Mouse (Mus musculus): ENCODE data around the gene Alkbh1. TPM values are rescaled to one million over a fixed set of nuclear protein-coding genes. Genes with fewer than 3 reads are reported as not detected.
A peak's percentile ranks its signal among the peaks of the same experiment; 100 is the strongest.

Gene Alkbh1
- polyA plus RNA-seq, 1 experiment from 2014 or later = 56.8 TPM

DNA sequence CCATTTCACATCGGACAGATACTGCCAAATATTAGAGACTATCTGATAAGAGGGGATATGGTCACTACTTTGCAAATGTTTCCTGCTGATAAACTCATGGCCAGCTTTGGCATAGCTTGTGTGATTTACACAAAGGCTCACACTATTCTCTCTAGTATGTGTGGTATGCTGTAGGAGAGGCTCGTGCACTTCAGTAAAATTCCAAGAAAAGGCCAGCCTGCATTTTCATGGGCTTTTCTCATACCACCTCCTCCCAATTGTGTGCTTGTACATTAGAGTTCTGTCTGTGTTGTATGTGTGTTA lies 62.5 kb downstream of the Alkbh1 start:
- no peaks in the 10 kb centered on the region for H3K4me1 ChIP-seq (replicated peaks; ENCODE audit: control insufficient read depth, insufficient read depth, low read length)
- ATAC-seq (replicated peaks; ENCODE audit: low FRiP score) = no peak
- no peak overlapping the region for H3K27ac ChIP-seq (ENCODE audit: low read depth, low read length)
- no peak overlapping the region for H3K4me3 ChIP-seq (ENCODE audit: low read depth, low read length)
- DNase-seq (ENCODE audit: low spot score) = no peak
- no peaks in the 10 kb centered on the region for H3K9me3 ChIP-seq (ENCODE audit: control insufficient read depth, low read length)
- H3K36me3 ChIP-seq (ENCODE audit: control insufficient read depth, insufficient read depth, low read length) = no peaks in the 10 kb centered on the region
- H3K27me3 ChIP-seq (ENCODE audit: control insufficient read depth, insufficient read depth, low read length) = no peaks in the 10 kb centered on the region
- WGBS = 85% methylated on average over 2 of the region's 2 CpGs
- H3K4me2 ChIP-seq (ENCODE audit: low read depth, low read length, severe bottlenecking) = no peak overlapping the region
- H3K9ac ChIP-seq (ENCODE audit: low read length) = no peak overlapping the region

DNA sequence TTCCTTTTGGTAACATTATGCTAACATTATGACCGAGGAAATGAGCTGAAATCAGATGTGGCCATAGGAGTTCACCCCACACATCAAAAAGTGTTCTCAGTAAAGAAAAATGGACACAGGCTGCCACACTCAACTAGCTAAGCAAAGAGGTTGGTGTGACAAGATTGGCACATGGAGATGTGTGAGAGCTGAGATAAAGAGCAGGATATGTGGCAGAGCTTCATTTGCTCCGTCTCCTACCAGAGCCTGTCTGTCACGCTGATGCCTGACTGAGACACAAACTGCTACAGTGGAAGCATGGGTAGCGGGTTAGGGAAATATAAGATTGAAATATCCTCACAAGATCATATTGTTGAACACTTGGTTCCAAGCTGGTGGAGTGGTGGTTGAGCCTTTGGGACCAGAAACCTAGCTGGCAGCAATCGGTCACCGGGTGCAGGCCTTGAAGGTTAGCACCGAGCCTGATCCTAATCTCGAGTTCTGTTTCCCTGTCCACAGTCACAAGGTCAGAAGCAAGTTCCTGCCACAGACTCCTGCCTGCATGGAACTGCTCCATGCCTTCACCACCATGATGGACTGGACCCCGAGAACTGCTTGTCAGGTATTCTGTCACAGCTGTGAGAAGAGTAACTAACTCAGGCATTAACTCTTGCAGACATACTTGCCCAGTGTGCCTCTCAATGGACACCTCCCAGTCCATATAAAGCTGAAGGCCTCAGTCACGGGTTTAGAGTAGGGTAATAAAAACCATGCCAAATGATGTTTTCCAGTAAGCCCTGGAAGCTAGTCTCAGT lies 63.0 kb downstream of the Alkbh1 start:
- WGBS = 93% methylated on average over 10 of the region's 10 CpGs
- no peak for DNase-seq (ENCODE audit: low spot score)
- no peaks in the 10 kb centered on the region for H3K36me3 ChIP-seq (ENCODE audit: control insufficient read depth, insufficient read depth, low read length)
- H3K4me1 ChIP-seq (replicated peaks; ENCODE audit: control insufficient read depth, insufficient read depth, low read length) = no peaks in the 10 kb centered on the region
- no peak overlapping the region for H3K4me2 ChIP-seq (ENCODE audit: low read depth, low read length, severe bottlenecking)
- ATAC-seq (replicated peaks; ENCODE audit: low FRiP score) = no peak
- no peak overlapping the region for H3K27ac ChIP-seq (ENCODE audit: low read depth, low read length)
- H3K9me3 ChIP-seq (ENCODE audit: control insufficient read depth, low read length) = no peaks in the 10 kb centered on the region
- H3K9ac ChIP-seq (ENCODE audit: low read length) = no peak overlapping the region
- H3K27me3 ChIP-seq (ENCODE audit: control insufficient read depth, insufficient read depth, low read length) = no peaks in the 10 kb centered on the region
- no peak overlapping the region for H3K4me3 ChIP-seq (ENCODE audit: low read depth, low read length)

DNA sequence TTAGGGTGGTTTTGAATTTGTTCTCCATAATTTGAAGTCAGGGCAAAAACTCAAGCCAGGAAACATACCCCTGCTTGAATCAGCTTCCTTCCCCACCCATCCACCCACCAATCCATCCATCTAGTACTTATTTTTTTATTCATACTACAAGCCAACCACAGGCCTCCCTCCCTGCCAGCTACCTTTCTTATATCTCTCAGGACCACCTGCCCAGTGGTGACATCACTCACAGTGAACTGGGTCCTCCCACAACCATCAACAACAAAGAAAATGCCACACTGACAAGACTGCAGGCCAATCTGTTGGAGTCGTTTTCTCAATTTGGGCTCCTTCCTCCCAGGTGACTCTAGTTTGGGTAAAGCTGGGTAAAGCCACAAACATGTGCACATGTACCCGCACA lies 64.3 kb downstream of the Alkbh1 start:
- no peaks in the 10 kb centered on the region for H3K9me3 ChIP-seq (ENCODE audit: control insufficient read depth, low read length)
- no peak for ATAC-seq (replicated peaks; ENCODE audit: low FRiP score)
- DNase-seq (ENCODE audit: low spot score) = no peak
- H3K27ac ChIP-seq (ENCODE audit: low read depth, low read length) = no peak overlapping the region
- no peaks in the 10 kb centered on the region for H3K27me3 ChIP-seq (ENCODE audit: control insufficient read depth, insufficient read depth, low read length)
- no peaks in the 10 kb centered on the region for H3K4me1 ChIP-seq (replicated peaks; ENCODE audit: control insufficient read depth, insufficient read depth, low read length)
- H3K4me2 ChIP-seq (ENCODE audit: low read depth, low read length, severe bottlenecking) = no peak overlapping the region
- 82% methylated on average over 2 of the region's 2 CpGs for WGBS
- H3K4me3 ChIP-seq (ENCODE audit: low read depth, low read length) = no peak overlapping the region
- no peak overlapping the region for H3K9ac ChIP-seq (ENCODE audit: low read length)
- no peaks in the 10 kb centered on the region for H3K36me3 ChIP-seq (ENCODE audit: control insufficient read depth, insufficient read depth, low read length)

Small RNAs within 50 kb of the gene (microRNA-seq; reads per million reads assigned to microRNA genes)
- 31.1 reads per million, percentile 20 among the genes with 10 or more reads in this experiment for gene Mir3068 (ENCODE audit: insufficient number of aligned reads)

Other genes starting within 250 kb of the Alkbh1 start
- 1.4 and 1.6 TPM in 2 replicates for gene Samd15, start 244.3 kb downstream of the Alkbh1 start, polyA plus RNA-seq (2014; fragmentation: Nextera tagmentation; extraction: Ambion mirVana)
- 4.9 and 5.1 TPM in 2 replicates for gene Tmed8, start 243.6 kb downstream of the Alkbh1 start, polyA plus RNA-seq (2014; fragmentation: Nextera tagmentation; extraction: Ambion mirVana)
- 1.1 and 1.6 TPM in 2 replicates for gene Noxred1, start 205.3 kb downstream of the Alkbh1 start, polyA plus RNA-seq (2014; fragmentation: Nextera tagmentation; extraction: Ambion mirVana)
- gene Vipas39, start 177.8 kb downstream of the Alkbh1 start, polyA plus RNA-seq (2014; fragmentation: Nextera tagmentation; extraction: Ambion mirVana) = 61.0 and 63.3 TPM in 2 replicates
- 213 and 221 TPM in 2 replicates for gene Ahsa1, start 177.5 kb downstream of the Alkbh1 start, polyA plus RNA-seq (2014; fragmentation: Nextera tagmentation; extraction: Ambion mirVana)
- 1.0 and 2.3 TPM in 2 replicates for gene Ism2, start 144.3 kb downstream of the Alkbh1 start, polyA plus RNA-seq (2014; fragmentation: Nextera tagmentation; extraction: Ambion mirVana)
- gene Sptlc2, start 55.7 kb downstream of the Alkbh1 start, polyA plus RNA-seq (2014; fragmentation: Nextera tagmentation; extraction: Ambion mirVana) = 53.6 and 58.7 TPM in 2 replicates
- 271 and 294 TPM in 2 replicates for gene Slirp, start 121 bp downstream of the Alkbh1 start, polyA plus RNA-seq (2014; fragmentation: Nextera tagmentation; extraction: Ambion mirVana)
- 158 and 165 TPM in 2 replicates for gene Snw1, start 28.3 kb upstream of the Alkbh1 start, polyA plus RNA-seq (2014; fragmentation: Nextera tagmentation; extraction: Ambion mirVana)
- not detected in 2 replicates for gene Gm5788, start 50.7 kb upstream of the Alkbh1 start, polyA plus RNA-seq (2014; fragmentation: Nextera tagmentation; extraction: Ambion mirVana)
- not detected in 2 replicates for gene Gm8300, start 70.3 kb upstream of the Alkbh1 start, polyA plus RNA-seq (2014; fragmentation: Nextera tagmentation; extraction: Ambion mirVana)
- gene Oog1, start 158.7 kb upstream of the Alkbh1 start, polyA plus RNA-seq (2014; fragmentation: Nextera tagmentation; extraction: Ambion mirVana) = not detected in 2 replicates
- gene Gm4027, start 174.9 kb upstream of the Alkbh1 start, polyA plus RNA-seq (2014; fragmentation: Nextera tagmentation; extraction: Ambion mirVana) = not detected in 2 replicates
- gene Gm16381, start 200.6 kb upstream of the Alkbh1 start, polyA plus RNA-seq (2014; fragmentation: Nextera tagmentation; extraction: Ambion mirVana) = not detected in 2 replicates